Mouse (Mus musculus) megakaryocyte progenitor cell, adult 5-6 weeks (primary cell): ENCODE data around the gene Sema4d. TPM values are rescaled to one million over a fixed set of nuclear protein-coding genes. Genes with fewer than 3 reads are reported as not detected.
A peak's percentile ranks its signal among the peaks of the same experiment; 100 is the strongest.
"Not testable (repeated sequence)": the region's sequence is repeated elsewhere in the genome, so short reads cannot be mapped to it uniquely, and the experiment has no call there.

Experiments used
- ATAC-seq: replicated peaks from 2 replicates; pipeline ENCODE4 v1.8.0; 2016; ENCODE audit warnings: mild to moderate bottlenecking, moderate TSS enrichment, inconsistent platforms; ENCODE audit not compliant: poor library complexity
- total RNA-seq, 2 experiments: library from RNA; stranded (forward) in 1 of 2; stranded (reverse) in 1 of 2; fragments of 157-497, 149-512 nt in 1 of 2; fragments of 200-1000 nt in 1 of 2; gene quantifications; 2 replicates each; pipeline versions ENCODE4 v1.2.3 to v1.2.4; 2015 to 2017

The Sema4d gene
- total RNA-seq (2015) (25.4 and 27.1 TPM in 2 replicates), total RNA-seq (2017) (8.6 and 10.7 TPM in 2 replicates)

DNA sequence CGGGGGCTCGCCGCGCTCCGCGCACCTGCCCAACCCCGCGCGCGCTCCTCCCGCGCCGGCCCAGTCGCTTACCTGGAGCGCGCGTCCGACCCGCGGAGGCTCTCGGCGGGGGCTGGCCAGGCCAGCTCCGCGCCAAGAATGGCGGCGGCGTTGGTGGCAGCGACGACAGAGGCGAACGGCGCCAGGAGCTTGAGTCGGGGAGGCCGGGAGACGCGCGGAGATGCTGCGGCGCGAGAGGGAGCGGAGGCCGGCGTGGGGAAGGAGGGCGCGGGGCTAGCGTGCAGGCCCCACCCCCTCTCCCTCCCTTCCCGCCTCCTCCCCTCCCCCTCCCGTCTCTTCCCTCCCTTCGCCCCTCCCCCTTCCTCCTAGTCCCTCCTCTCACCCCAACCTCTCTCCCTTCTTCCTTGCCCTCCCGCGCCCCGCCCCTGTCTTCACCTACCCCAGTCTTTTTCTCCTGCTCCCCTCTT, at the start of gene Sema4d:
Gene Sema4d, minus strand, starts transcription at position 323 of the 467 bp plus-strand sequence.
- peak; percentile 71 for ATAC-seq

DNA sequence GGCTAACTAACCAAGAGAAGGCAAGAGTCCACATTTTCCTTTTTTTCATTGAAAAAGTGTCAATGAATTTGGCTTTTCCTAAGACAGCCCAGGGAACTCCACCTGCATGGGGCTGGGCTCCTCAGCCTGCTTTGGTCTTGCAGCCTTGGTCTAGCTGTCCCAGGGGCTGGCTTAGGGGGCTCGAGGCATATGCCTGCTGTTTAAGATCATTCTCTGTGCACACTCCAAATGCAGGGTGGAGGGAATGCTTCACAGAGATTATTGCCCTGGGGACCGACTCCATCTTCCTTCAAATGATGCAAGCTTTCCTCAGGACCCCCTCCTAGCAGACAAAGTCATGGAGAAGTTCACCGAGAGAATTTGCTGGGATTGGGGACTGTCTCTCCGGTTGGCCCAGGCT, 49.8 kb upstream of the Sema4d start:
- ATAC-seq = no peak

DNA sequence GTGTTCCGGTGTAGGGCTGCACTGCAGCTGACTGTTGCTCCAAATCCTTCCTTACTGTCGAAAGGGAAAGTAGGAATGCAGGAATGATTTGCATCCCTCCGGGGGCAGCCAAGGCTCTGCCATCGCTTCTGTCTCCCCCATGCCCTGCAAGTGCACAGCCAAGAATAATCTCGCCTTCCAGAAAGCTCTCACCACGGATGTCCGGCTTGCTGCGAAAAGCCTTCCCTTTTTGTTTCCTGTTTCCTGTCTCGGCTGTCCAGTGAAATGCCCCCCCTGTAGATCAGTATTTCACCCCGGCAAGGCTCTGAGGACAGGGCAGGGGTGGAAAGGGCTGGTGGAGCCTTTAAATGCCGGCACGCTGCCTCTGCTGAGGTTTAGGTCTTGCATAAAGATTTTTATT, 49.2 kb upstream of the Sema4d start:
- no peak for ATAC-seq

DNA sequence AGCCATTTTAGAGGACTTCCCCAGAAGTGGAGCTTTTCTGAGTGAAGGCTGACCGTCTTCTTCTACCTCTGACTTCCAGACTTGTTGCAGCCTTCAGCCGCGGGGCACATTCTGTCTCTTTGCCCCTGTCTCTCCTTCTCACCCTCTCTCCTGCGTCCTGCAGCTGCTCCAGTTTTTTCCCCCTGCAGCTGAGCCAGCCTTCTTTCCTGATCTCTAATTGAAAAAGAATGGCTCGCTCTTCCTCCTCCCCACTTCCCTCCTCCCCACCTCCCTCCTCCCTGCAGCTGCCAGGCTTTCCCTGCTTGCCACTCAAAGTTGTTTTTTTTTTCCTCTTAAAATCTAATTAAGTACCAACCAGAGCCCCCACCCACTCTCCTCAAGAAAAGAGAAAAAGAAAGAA, 48.6 kb upstream of the Sema4d start:
- ATAC-seq = no peak

DNA sequence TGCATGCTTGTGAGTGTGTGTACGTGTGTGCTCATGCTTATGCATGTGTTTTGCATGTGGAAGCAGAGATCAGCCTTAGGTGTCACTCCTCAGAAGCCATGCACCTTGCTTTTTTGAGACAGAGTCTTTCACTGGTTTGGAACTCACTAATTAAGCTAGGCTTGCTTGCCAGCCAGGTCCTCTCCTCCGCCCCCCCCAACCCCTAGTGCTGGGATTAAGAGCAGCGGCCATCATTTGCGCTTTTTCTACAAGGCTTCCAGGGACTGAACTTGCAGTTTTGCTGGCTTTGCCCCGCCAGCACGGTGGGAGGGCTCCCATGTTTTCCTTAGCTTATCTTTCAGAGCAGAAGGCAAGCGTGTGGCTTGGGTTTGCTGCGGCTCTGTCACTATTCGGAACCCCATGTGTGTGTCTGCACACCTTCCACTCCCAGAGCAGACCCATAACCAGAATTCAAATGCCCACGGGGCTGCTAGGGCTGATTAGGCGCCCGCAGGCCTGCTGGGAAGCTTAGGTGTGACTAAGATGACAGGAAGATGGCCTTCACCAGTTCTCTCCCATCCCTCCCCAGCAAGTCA, 48.1 kb upstream of the Sema4d start:
- ATAC-seq = peak; percentile 37

DNA sequence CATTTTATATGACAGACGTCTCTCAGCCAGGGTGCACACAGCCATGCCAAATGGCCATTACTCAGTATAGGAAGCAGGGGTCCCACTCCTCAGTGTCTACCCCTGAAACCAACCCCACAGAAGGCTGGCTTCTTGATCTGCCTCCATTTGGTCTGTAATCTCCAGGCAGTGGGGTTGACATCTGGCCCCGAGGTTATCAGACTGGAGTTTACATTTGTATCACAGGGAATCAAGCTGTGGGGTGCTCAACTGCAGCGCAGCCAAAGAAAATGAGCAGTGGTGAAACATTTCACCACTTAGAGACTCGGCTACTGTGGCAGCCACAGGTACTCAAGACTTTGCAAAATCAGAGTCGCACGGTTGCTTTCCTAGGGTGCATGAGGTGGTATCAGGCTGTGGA, 47.2 kb upstream of the Sema4d start:
- ATAC-seq = no peak

DNA sequence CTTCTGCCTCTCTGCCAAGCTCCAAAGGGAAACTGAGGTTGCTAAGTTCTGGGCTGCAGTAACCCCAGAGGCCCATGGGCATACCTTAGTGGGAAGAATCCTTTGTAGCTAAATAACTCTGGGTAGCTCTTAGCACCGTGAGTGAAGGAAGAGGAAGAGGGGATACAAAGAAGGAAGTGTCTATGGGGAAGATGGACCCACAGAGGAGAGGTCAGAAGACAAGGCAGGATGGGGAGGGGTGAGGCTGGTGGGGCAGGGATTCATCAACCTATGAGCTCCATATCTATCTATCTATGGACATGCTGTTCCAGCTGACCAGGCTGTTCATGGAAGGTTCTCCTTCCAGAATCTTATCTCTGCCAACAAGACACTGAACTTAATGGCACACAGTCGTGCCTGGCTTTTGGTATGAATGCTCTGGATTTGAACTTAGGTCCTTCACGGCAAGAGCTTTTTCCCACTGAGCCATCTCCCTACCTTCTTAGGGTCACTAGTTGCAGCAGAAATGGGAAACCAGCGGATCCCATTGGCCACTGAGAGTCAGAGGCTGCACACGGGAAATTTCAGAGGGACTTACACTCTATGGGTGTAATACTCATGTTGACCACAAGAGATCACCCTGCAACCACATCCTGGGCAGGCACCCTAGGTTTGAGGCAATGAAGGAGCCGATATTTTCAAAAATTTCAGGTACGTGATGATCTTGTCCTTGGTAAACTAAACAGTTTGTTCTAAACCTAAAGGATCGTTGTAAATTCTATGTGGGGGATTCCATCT, 45.9 kb upstream of the Sema4d start:
- ATAC-seq = peak; percentile 54

DNA sequence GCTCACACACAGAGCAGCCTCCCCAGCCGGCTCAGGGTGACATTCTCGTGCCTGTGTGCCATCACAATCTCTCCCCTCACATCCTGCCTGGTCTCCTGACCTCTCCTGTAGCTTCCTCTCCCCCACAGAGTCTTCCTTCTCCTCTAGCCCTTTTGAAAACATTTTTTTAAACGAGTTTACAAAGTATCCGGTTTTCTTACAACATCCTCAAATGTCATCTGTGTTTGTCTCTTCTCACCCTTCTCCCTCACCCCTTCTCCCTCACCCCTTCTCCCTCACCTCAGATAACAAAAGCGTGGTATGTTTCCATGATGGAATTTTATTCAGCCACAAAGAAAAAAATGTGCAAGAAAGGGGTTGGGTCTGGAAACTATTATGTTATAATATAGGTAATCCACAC, 43.9 kb upstream of the Sema4d start:
- ATAC-seq = 0 out of 2 replicates have a peak, but pooled peaks have one; percentile 9

DNA sequence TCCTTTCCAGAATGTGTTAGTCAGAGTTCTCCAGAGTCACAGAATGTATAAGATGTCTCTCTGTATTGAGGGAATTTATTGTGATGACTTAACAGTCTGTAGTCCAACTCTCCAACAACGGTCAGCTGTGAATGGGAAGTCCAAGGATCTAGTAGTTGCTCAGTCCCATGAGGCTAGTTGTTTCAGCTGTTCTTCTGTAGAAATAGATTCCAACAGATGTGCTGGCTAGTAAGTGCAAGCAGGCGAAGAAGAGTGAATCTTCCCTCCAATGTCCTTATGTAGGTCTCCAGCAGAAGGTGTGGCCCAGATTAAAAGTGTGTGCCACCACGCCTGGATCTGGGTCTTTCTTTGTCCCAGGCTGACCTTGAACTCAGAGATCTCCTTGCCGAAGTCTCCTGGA, 41.7 kb upstream of the Sema4d start:
- ATAC-seq = not testable (repeated sequence)

DNA sequence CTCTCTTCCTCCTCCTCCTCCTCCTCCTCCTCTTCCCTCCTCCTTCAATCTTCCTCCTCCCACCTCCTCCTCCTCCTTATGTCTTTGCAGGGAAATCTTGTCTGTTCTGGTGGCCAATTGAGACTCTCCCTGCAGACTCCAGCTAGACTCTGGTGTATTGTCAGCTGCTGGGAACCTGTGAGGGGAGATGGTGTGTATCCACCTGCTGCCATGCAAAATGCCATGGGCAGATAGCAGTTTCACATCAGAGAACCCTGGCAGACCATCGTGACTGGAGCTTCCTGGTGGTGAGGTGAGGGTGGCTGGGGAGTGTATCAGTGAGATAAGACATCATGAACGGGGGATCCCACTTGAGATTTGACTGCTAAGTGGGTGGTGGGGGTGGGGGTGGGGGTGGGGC, 41.0 kb upstream of the Sema4d start:
- ATAC-seq = no peak; the same call in 1 of the 2 replicates

DNA sequence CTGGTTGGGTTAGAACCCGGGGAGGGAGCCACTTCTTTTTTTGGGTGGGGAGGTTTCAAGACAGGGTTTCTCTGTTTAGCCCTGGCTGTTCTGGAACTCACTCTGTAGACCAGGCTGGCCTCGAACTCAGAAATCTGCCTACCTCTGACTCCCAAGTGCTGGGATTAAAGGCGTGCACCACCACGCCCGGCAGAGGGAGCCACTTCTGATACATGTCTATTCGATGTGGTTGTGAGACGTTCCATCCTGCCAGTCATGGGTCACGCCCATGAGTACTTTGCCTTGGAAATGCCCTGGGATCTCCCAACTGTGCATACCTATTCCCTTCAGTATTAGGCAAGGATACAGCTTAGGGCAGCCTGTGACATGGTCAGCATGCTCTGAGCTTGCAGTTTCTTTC, 40.5 kb upstream of the Sema4d start:
- ATAC-seq = peak; percentile 54

DNA sequence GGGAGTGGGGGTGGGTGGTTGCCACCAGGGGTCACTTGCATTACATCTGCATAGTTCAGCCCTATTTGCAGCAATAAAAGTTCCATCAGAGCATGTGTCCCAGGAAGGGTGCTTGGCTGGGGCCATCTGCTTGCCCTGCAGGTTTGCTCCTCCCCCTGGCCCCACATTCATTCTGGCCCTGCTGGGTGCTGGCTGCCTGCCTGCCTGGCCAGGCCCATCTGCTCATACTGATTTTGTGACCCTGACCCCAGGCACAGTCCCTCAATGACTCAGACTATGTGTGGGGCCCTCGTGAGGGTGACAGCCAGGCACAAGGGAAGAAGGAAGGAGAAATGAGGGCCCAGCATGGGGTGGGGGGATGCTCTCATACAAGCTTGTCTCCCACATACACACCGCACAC, 40.1 kb upstream of the Sema4d start:
- ATAC-seq = no peak

DNA sequence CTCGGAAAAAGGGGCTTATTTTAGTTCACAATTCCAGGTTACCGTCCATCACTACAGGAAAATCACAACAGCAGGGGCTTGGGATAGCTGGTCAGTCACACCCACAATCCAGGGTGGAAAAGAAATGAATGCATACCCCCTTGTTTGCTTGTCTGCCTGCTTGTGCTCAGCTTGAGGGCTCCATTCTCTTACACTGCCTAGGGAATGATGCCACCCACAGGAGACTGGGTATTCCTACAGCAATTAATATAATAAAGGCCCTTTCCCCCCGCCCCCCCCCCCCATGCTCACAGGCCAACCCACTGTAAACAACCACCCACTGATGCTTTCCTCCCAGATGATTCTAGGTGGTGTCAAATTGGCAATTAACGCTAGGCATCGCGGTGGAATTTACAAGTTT, 38.9 kb upstream of the Sema4d start:
- ATAC-seq = no peak

DNA sequence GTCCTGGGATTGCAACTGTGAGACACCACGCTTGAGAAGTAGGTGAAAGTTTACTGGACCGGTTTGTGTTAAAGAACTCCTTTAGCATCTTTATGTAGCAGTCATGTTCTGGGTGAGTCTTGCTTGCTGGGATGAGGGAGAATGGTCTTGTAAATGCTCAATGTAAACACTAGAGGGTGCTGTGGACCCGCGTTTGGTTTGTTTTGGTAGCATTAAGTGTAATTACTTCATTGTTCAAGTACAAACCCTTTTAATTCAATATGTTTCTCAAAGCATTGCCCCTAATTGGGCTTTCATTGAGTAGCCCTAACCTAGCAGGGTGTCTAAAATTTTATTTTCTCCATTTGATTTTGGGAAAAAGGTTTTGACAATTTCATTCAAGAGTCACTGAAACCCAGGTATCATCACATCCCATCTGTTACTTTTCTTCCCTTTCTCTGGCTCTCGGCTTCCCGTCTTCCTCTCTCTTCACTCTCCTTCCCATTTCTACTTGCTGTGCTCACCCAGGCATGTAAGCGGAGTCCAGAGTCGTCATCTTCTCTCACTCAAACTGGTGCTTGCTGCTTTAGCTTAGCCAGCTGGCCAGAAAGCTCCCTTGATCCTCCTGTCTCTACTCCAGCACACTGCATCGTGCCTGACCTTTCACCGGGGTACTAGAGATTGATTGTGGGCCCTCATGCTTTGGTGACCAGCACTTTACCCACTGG, 37.4 kb upstream of the Sema4d start:
- ATAC-seq = peak; percentile 77

DNA sequence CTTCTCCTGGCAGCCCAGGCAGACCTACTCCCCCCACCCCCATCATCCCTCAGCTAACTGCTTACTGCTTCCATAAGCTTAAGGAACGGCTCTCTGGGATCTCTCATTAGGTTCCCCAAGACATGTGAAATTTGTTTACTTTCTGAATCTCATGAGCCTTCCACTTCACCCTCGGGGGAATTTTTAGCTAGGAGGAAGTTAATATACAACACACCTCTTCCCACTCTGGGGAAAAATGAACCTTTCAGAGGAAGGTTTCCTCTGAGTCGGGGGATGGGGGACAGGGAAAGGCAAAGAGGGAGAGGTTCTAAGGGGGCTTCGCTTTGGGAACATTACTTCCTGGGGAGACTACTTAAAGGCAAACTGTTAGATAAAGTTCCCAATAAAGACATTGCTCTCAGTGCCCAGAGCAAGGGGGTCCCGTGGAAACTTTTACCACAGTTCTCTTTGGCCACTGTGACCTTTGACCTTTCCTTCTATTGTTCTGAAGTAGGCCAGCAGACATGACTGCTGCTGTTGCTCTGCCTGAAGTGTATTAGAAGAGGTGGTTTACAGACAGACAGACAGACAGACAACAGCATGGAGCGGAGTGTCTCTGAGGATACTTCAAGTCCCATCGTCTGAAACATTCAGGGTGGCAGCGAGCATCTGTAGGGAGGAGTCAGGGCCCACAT, 30.4 kb upstream of the Sema4d start:
- ATAC-seq = no peak

DNA sequence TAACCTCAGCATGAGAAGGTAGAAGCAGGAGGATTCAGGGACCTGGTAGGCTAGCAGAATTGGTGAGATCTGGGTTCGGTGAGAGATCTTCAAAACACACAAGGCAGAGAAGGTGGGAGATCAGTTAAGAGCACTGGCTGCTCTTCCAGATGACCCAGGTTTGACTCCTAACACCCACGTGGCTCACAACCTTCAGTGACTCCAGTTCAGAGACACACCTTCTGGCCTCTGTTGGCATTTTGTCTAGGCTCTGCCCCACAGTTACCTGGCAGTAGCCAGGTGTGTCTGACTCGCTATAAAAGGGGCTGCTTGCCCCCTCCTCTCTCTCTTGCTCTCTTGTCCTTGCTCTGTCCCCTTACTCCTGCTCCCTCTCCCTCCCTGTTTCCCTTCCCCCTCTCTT, 28.4 kb upstream of the Sema4d start:
- ATAC-seq = no peak

DNA sequence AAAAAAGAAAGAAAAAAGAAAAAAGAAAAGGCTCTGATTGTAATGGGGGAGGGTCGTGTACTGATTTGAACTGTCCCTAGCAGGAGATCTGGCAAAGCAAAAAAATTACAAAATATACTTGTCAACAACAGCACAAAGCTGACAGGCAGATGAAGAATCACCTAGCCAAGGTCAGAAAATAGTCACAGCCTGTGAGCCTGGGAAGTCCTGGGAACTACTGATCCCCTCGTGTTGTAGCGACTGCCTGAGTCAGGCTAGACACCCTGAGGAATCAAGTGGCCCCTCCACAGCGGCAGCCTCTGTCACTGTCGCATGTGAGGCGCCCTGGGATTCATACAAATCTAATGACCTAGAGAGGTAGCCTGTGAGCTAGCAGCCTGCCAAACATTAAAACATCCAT, 25.8 kb upstream of the Sema4d start:
- ATAC-seq = no peak

DNA sequence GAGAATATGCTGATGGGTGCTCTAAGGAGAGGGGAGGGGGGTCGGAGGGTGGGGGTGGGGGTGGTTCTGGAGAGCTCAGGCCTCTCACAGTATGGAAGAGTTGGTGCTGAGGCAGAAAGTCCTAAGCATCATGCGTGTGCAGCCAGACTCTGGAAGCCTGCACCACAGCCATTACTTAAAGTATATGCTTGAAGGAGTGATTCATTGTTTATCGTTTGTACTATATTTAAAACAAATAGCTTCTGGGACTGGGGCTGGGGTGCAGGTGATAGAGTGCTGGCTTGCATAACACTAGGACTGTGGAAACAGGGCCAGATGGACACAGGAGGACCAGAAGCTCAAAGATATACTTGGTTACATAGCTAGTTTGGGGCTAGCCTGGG, 25.4 kb upstream of the Sema4d start:
- no peak for ATAC-seq

DNA sequence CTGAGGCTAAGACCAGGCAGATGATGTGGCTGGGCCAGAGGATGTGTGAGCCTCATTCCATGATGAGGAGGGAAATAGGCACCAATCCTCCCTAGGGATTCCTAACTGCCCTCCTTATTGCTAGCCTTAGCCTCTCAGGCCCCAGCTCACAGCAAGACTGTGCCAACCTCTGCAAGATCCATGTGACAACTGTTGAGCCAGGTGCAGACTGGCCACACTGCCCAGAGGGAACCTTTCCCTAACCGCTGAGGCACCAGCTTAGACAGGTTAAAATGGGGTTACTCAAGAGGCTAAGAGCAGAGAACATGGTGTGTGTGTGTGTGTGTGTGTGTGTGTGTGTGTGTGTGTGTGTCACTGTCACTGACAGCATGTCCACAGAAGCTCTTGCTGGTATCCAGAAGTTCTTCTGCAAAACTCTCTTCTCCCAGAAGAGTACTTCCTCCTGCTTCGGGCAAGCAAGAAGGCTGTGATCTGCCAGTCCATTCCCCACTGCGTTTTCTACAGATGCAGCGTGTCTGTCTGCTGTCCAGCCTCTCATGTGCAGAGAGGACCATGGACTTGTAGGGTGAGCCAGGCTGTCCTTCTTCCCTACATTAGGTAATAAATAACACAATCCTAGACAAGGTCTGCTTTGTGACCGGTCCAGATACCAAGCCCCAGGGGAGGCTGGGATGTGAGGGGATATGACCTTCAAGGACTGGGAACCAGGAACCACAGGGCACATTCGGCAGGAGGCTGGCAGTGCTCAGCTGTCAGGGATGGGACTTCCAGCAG, 24.8 kb upstream of the Sema4d start:
- ATAC-seq = no peak

DNA sequence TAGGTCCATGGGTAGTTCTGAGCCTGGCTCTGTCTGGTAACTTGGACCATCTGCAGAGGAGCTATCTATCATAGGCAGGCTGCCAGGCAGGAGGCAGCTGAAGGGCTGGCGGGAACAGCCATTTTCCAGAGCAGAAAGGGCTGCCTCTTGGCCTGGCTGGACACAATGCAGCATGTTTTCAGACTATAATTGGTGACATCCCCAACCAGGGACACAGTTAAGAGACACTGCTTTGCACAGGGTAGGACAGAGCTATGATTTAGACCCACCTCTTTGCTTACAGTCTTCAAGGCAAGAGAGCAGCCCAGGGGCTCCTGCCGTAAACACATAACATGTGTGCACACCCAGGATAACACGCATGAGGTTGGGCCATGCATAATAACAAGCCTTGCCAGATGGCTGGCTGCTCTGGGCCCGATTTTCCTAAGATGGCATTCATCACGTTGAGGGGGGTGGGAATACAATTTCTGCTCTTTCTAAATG, 23.1 kb upstream of the Sema4d start:
- ATAC-seq = 0 out of 2 replicates have a peak, but pooled peaks have one; percentile 36
